In genomic region chr14:99044096-99044495, GRCm38 (mm10) we compare ENCODE assay signal across 1 mouse cellular context.
TF ChIP-seq lines count a peak whose summit lies in the region.

No protein-coding gene starts in this region.

TF ChIP-seq in MEL, 35 proteins besides CTCF, POLR2A, EP300 and RAD21:
- TF ChIP-seq CHD2 (IDR thresholded peaks at IDR 0.05; ENCODE audit: low read length) (no peak), JUND (IDR thresholded peaks at IDR 0.05; ENCODE audit: low read depth, low read length) (no peak), MAZ (IDR thresholded peaks at IDR 0.05; ENCODE audit: low read depth, low read length) (no peak), SIN3A (IDR thresholded peaks at IDR 0.05; ENCODE audit: low read length) (no peak), ZC3H11A (IDR thresholded peaks at IDR 0.05; ENCODE audit: low read depth, low read length) (no peak), TCF12 (IDR thresholded peaks at IDR 0.05; ENCODE audit: low read depth, low read length) (no peak), TBP (IDR thresholded peaks at IDR 0.05; ENCODE audit: low read depth, low read length) (no peak), NELFE (IDR thresholded peaks at IDR 0.05; ENCODE audit: low read depth, low read length) (no peak), ETS1 (IDR thresholded peaks at IDR 0.05; ENCODE audit: low read depth, low read length) (no peak), GABPA (IDR thresholded peaks at IDR 0.05; ENCODE audit: low read depth, low read length) (no peak), MAFK (IDR thresholded peaks at IDR 0.05; ENCODE audit: borderline replicate concordance, low read depth, low read length) (no peak), ELF1 (IDR thresholded peaks at IDR 0.05; ENCODE audit: low read depth, low read length) (no peak), MEF2A (IDR thresholded peaks at IDR 0.05; ENCODE audit: extremely low read depth, insufficient replicate concordance, low read depth, low read length, poor library complexity, severe bottlenecking) (no peak), POLR2AphosphoS5 (IDR thresholded peaks at IDR 0.05; ENCODE audit: borderline replicate concordance, low read depth, low read length) (no peak), MYB (IDR thresholded peaks at IDR 0.05; ENCODE audit: low read depth, low read length) (no peak), POLR2AphosphoS2 (IDR thresholded peaks at IDR 0.05; ENCODE audit: low read length) (no peak), RCOR1 (IDR thresholded peaks at IDR 0.05; ENCODE audit: low read depth, low read length) (no peak), UBTF (IDR thresholded peaks at IDR 0.05; ENCODE audit: borderline replicate concordance, insufficient read depth, low read depth, low read length) (no peak), NRF1 (IDR thresholded peaks at IDR 0.05; ENCODE audit: insufficient read depth, low read depth, low read length, poor library complexity, severe bottlenecking) (no peak)
